Mouse (Mus musculus) CD4-positive naive resting alpha-beta T cell, adult 57 days (primary cell): ENCODE data around the gene Cd164l2. TPM values are rescaled to one million over a fixed set of nuclear protein-coding genes. Genes with fewer than 3 reads are reported as not detected.

Experiments used
- total RNA-seq: library from RNA; stranded (reverse); gene quantifications from one replicate; pipeline ENCODE4 v1.2.4, GENCODE M21; 2023

The Cd164l2 gene
- 2.5 TPM for total RNA-seq

GRCm38 (mm10) chr4:133211751-133212561 is at the start of gene Cd164l2, which contains the start of gene Gpr3:
Gene Cd164l2, plus strand, starts transcription at chr4:133212131.
Gene Gpr3, minus strand, starts transcription at chr4:133212536.

DNA sequence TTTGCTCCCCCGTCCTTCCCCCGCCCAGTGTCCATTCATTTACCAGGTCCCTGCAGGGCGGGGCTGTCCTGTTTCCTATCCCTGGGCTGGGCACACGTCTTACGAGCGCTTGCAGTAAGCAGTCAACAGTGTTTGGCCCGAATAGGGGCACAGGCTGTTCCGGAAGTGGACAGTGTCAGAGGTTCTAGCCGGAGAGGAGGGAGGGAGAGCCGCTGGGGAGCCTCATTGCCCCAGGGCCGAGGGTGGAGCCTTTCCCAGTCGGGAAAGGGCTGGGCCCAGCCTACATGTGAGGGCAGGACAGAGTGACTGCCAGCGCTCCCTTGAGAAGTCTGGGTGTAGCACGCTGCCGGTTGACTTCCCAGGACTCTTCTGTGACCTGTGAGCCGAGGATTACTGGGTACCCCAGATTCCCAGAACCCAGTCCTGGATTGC is 28.6 kb downstream of the Cd164l2 start, which contains the start of gene Map3k6:
Map3k6 (plus strand) TSS at position 329 of the 432 bp plus-strand sequence.

GRCm38 (mm10) chr4:133262882-133263281 is 51.0 kb downstream of the Cd164l2 start, which contains the start of gene Sytl1:
Gene Sytl1, minus strand, starts transcription at chr4:133263113.

Other genes starting within 250 kb of the Cd164l2 start
- 4.3 TPM for gene Fgr, start 238.0 kb upstream of the Cd164l2 start, total RNA-seq
- 63.1 TPM for gene Ahdc1, start 200.9 kb upstream of the Cd164l2 start, total RNA-seq
- gene Wasf2, start 81.6 kb upstream of the Cd164l2 start, total RNA-seq, result 290 TPM
- gene Gpr3, start 405 bp downstream of the Cd164l2 start, total RNA-seq, result not detected
- gene Map3k6, start 28.7 kb downstream of the Cd164l2 start, total RNA-seq, result 0.38 TPM
- 39.6 TPM for gene Sytl1, start 51.0 kb downstream of the Cd164l2 start, total RNA-seq
- gene Tmem222, start 65.7 kb downstream of the Cd164l2 start, total RNA-seq, result 69.8 TPM
- 38.2 TPM for gene Wdtc1, start 141.3 kb downstream of the Cd164l2 start, total RNA-seq
- 54.1 TPM for gene Slc9a1, start 157.6 kb downstream of the Cd164l2 start, total RNA-seq